Mouse (Mus musculus) limb, embryonic 10.5 days (tissue): ENCODE measurements around the gene 1700025C18Rik. TPM values are rescaled to one million over a fixed set of nuclear protein-coding genes. Genes with fewer than 3 reads are reported as not detected.

Experiments
- polyA plus RNA-seq: library from polyadenylated mRNA; unstranded; fragments of >200 nt; fragmentation: Nextera tagmentation; extraction: Ambion mirVana; gene quantifications from 2 replicates; pipeline ENCODE4 v1.2.1, GENCODE M21; 2016

Gene 1700025C18Rik
- polyA plus RNA-seq, 1 experiment from 2014 or later, result not detected

Other genes with a start within 250 kb of the 1700025C18Rik start
- gene Pltp, start 233.0 kb downstream of the 1700025C18Rik start, polyA plus RNA-seq, result 20.2 and 24.9 TPM in 2 replicates
- 73.7 and 86.7 TPM in 2 replicates for gene Pcif1, start 211.4 kb downstream of the 1700025C18Rik start, polyA plus RNA-seq
- gene Zfp335, start 179.0 kb downstream of the 1700025C18Rik start, polyA plus RNA-seq, result 18.0 and 21.3 TPM in 2 replicates
- 0.31 and 0.33 TPM in 2 replicates for gene Mmp9, start 150.0 kb downstream of the 1700025C18Rik start, polyA plus RNA-seq
- 0.83 and 1.0 TPM in 2 replicates for gene Slc12a5, start 129.9 kb downstream of the 1700025C18Rik start, polyA plus RNA-seq
- 92.9 and 105 TPM in 2 replicates for gene Ncoa5, start 55.9 kb downstream of the 1700025C18Rik start, polyA plus RNA-seq
- gene Cd40, start 35.1 kb downstream of the 1700025C18Rik start, polyA plus RNA-seq, result 10.5 and 11.5 TPM in 2 replicates
- gene Cdh22, start 144.1 kb upstream of the 1700025C18Rik start, polyA plus RNA-seq, result 0.46 and 0.94 TPM in 2 replicates
- gene Slc35c2, start 197.1 kb upstream of the 1700025C18Rik start, polyA plus RNA-seq, result 61.3 and 65.5 TPM in 2 replicates
- 76.9 and 94.2 TPM in 2 replicates for gene Elmo2, start 235.7 kb upstream of the 1700025C18Rik start, polyA plus RNA-seq